Mouse (Mus musculus): ENCODE measurements at regions not wholly inside any gene's neighbourhood (a gene's known extent, or its start where the extent isn't known, plus 50 kb on each side); places are given as distances from the start of the nearest gene placed in this dataset.

GRCm38 (mm10) chr12:14275265-14275664, 123.4 kb upstream of the Fam84a start:
- no peak for TF ChIP-seq GATA1 (IDR thresholded peaks at IDR 0.05; ENCODE audit: borderline replicate concordance, low read length)
- TF ChIP-seq FLI1 (IDR thresholded peaks at IDR 0.05; ENCODE audit: low read length): no peak

Data from megakaryocyte, embryonic 14.5 days (primary cell).